ENCODE assay signal across 11 mouse cellular contexts in genomic region chr4:119018573-119018972, GRCm38 (mm10). TPM values are rescaled to one million over a fixed set of nuclear protein-coding genes. Genes with fewer than 3 reads are reported as not detected.
DNase-seq lines count a peak whose midpoint lies in the region; ATAC-seq and TF ChIP-seq lines count a peak whose summit lies in the region.
"Had no signal": no experiment of that assay in that cellular context is flagged by ENCODE, and none has a peak within 500 bp of the region (broad histone marks: within the 10 kb centered on the region; RNA-seq: fewer than 3 reads in every experiment).

No protein-coding gene starts in this region.

- no peak overlapping the region for H3K4me3 ChIP-seq in heart, embryonic 15.5 days
- H3K4me3 ChIP-seq in heart, adult 2 months, result no peak overlapping the region
- H3K4me3 ChIP-seq in embryonic facial prominence, embryonic 13.5 days, result no peak overlapping the region
- 0 out of 2 replicates have a peak overlapping the region, but pooled peaks have one; percentile 20 for H3K4me3 ChIP-seq in liver, embryonic 15.5 days (replicated peaks)
- no peak overlapping the region for H3K4me3 ChIP-seq in hindbrain, embryonic 16.5 days (ENCODE audit: low read length)

- no peak for TF ChIP-seq CTCF in heart, adult 2 months (IDR thresholded peaks at IDR 0.05)

- H3K9ac ChIP-seq in heart, embryonic 15.5 days, result no peak overlapping the region
- no peak overlapping the region for H3K9ac ChIP-seq in heart, adult 2 months (ENCODE audit: low read depth, low read length)
- no peak overlapping the region for H3K9ac ChIP-seq in embryonic facial prominence, embryonic 13.5 days
- peak overlapping the region; percentile 63 for H3K9ac ChIP-seq in liver, embryonic 15.5 days
- H3K9ac ChIP-seq in hindbrain, embryonic 16.5 days (ENCODE audit: low read depth, low read length), result no peak overlapping the region

- WGBS in heart, embryonic 15.5 days, result 23% methylated on average over 6 of the region's 6 CpGs
- WGBS in heart, adult 2 months, result 41% methylated on average over 6 of the region's 6 CpGs
- WGBS in embryonic facial prominence, embryonic 13.5 days, result 60% methylated on average over 6 of the region's 6 CpGs
- 11% methylated on average over 6 of the region's 6 CpGs for whole genome bisulfite sequencing in liver, embryonic 15.5 days (ENCODE audit: insufficient replicate concordance)
- WGBS in hindbrain, embryonic 16.5 days, result 64% methylated on average over 6 of the region's 6 CpGs

- H3K4me1 ChIP-seq in heart, embryonic 15.5 days (replicated peaks), result peaks cover 49% of the 10 kb centered on the region
- peaks cover 2% of the 10 kb centered on the region; the same call in 1 of the 2 replicates for H3K4me1 ChIP-seq in heart, adult 2 months (ENCODE audit: control insufficient read depth, insufficient read depth, low read length)
- H3K4me1 ChIP-seq in embryonic facial prominence, embryonic 13.5 days, result peaks cover 28% of the 10 kb centered on the region
- peaks cover 76% of the 10 kb centered on the region for H3K4me1 ChIP-seq in liver, embryonic 15.5 days (replicated peaks)
- peaks cover 7% of the 10 kb centered on the region for H3K4me1 ChIP-seq in hindbrain, embryonic 16.5 days (ENCODE audit: control insufficient read depth, insufficient read depth, low read depth, low read length)

- no peak for TF ChIP-seq POLR2A in heart, adult 2 months (IDR thresholded peaks at IDR 0.05; ENCODE audit: insufficient read depth, low read depth, low read length)

- H3K9me3 ChIP-seq in heart, embryonic 15.5 days (replicated peaks), result no peaks in the 10 kb centered on the region
- no peaks in the 10 kb centered on the region for H3K9me3 ChIP-seq in embryonic facial prominence, embryonic 13.5 days
- H3K9me3 ChIP-seq in liver, embryonic 15.5 days (replicated peaks), result no peaks in the 10 kb centered on the region
- H3K9me3 ChIP-seq in hindbrain, embryonic 16.5 days (ENCODE audit: control insufficient read depth, low read length), result no peaks in the 10 kb centered on the region

- no peaks in the 10 kb centered on the region for H3K36me3 ChIP-seq in heart, embryonic 15.5 days
- H3K36me3 ChIP-seq in heart, adult 2 months (ENCODE audit: control insufficient read depth, insufficient read depth, low read length), result no peaks in the 10 kb centered on the region
- no peaks in the 10 kb centered on the region for H3K36me3 ChIP-seq in embryonic facial prominence, embryonic 13.5 days
- no peaks in the 10 kb centered on the region for H3K36me3 ChIP-seq in liver, embryonic 15.5 days (replicated peaks)
- H3K36me3 ChIP-seq in hindbrain, embryonic 16.5 days (ENCODE audit: control insufficient read depth, insufficient read depth, low read length), result no peaks in the 10 kb centered on the region

- peak overlapping the region; percentile 89 for H3K27ac ChIP-seq in heart, embryonic 15.5 days
- H3K27ac ChIP-seq in heart, adult 2 months, result no peak overlapping the region
- peak overlapping the region; percentile 91 for H3K27ac ChIP-seq in embryonic facial prominence, embryonic 13.5 days
- peak overlapping the region; percentile 95 for H3K27ac ChIP-seq in liver, embryonic 15.5 days (replicated peaks)
- no peak overlapping the region for H3K27ac ChIP-seq in hindbrain, embryonic 16.5 days (ENCODE audit: low read depth, low read length)

- no peaks in the 10 kb centered on the region for H3K79me2 ChIP-seq in heart, adult 2 months (replicated peaks; ENCODE audit: control insufficient read depth, insufficient read depth, low read length)

- intact Hi-C loops in heart, adult 2 months (cut with DNase I), result no loop called here

- ATAC-seq in heart, embryonic 15.5 days (replicated peaks; ENCODE audit: insufficient number of reproducible peaks, insufficient read depth, low FRiP score, low read depth), result no peak
- ATAC-seq in embryonic facial prominence, embryonic 13.5 days (ENCODE audit: insufficient number of reproducible peaks, insufficient read depth, low FRiP score, low TSS enrichment, low read depth), result no peak
- peak; percentile 93 for ATAC-seq in liver, embryonic 15.5 days (ENCODE audit: insufficient read depth)
- no peak for ATAC-seq in hindbrain, embryonic 16.5 days

- H3K4me2 ChIP-seq in heart, embryonic 15.5 days, result no peak overlapping the region
- no peak overlapping the region for H3K4me2 ChIP-seq in embryonic facial prominence, embryonic 13.5 days
- peak overlapping the region; percentile 61 for H3K4me2 ChIP-seq in liver, embryonic 15.5 days
- H3K4me2 ChIP-seq in hindbrain, embryonic 16.5 days (ENCODE audit: low read length), result no peak overlapping the region

- no peaks in the 10 kb centered on the region for H3K27me3 ChIP-seq in heart, embryonic 15.5 days
- no peaks in the 10 kb centered on the region for H3K27me3 ChIP-seq in heart, adult 2 months (ENCODE audit: control insufficient read depth, insufficient read depth, low read length)
- no peaks in the 10 kb centered on the region for H3K27me3 ChIP-seq in embryonic facial prominence, embryonic 13.5 days
- peaks cover 32% of the 10 kb centered on the region for H3K27me3 ChIP-seq in liver, embryonic 15.5 days
- no peaks in the 10 kb centered on the region for H3K27me3 ChIP-seq in hindbrain, embryonic 16.5 days (replicated peaks; ENCODE audit: control insufficient read depth, insufficient read depth, low read length)

- no peak for TF ChIP-seq EP300 in heart, adult 2 months (IDR thresholded peaks at IDR 0.05; ENCODE audit: insufficient read depth, low read depth, low read length)

- DNase-seq in heart, adult 2 months, result no peak
- peak; percentile 33 for DNase-seq in R1 (ENCODE audit: low read depth, low spot score)
- no peak for DNase-seq in right cerebral cortex, postnatal 14 days
- DNase-seq: kidney, postnatal 14 days had no signal

RNA-seq across cellular contexts. Expression of gene Lao1, which starts 57.2 kb away (rescaled TPM):
- not detected in 2 replicates for polyA plus RNA-seq in heart, embryonic 15.5 days (2015; fragmentation: Nextera tagmentation; extraction: Ambion mirVana)
- under 1 TPM; 0.20 to 0.42 TPM for total RNA-seq in heart, adult 2 months (2021)
- polyA plus RNA-seq in heart, adult 2 months (2012; rRNA removed), result not detected in 2 replicates
- polyA plus RNA-seq in embryonic facial prominence, embryonic 13.5 days (2015; fragmentation: Nextera tagmentation; extraction: Ambion mirVana), result not detected in 2 replicates
- polyA plus RNA-seq in liver, embryonic 15.5 days (2015; fragmentation: Nextera tagmentation; extraction: Ambion mirVana), result not detected in 2 replicates
- 0.06 and 0.09 TPM in 2 replicates for polyA plus RNA-seq in hindbrain, embryonic 16.5 days (2015; fragmentation: Nextera tagmentation; extraction: Ambion mirVana)
- total RNA-seq: hematopoietic stem cell, adult 5-6 weeks; neutrophil, adult 5-6 weeks had no signal
- polyA plus RNA-seq: small intestine, adult 2 months had no signal

Comparison
In these comparisons a context has a peak if more than half of its experiments do, and no peak if none do; other contexts are left out.
1. H3K27ac ChIP-seq: peak in heart, embryonic 15.5 days (single experiment), embryonic facial prominence, embryonic 13.5 days (single experiment) and liver, embryonic 15.5 days (single experiment); none in heart, adult 2 months (single experiment) and hindbrain, embryonic 16.5 days (single experiment).